Mouse (Mus musculus): ENCODE measurements around the gene Pde10a. TPM values are rescaled to one million over a fixed set of nuclear protein-coding genes. Genes with fewer than 3 reads are reported as not detected.

The Pde10a gene
- polyA plus RNA-seq, 1 experiment from 2014 or later, result 4.8 TPM

GRCm38 (mm10) chr17:8556223-8556622 lies 31.1 kb downstream of the Pde10a start:
- no peak for ATAC-seq (ENCODE audit: low FRiP score)
- 85% methylated on average over 6 of the region's 6 CpGs for WGBS
- no peak overlapping the region for H3K27ac ChIP-seq (ENCODE audit: low read depth, low read length)
- DNase-seq (ENCODE audit: low spot score, missing footprints), result no peak
- H3K9ac ChIP-seq (ENCODE audit: low read length), result no peak overlapping the region
- no peaks in the 10 kb centered on the region for H3K27me3 ChIP-seq (ENCODE audit: control insufficient read depth, insufficient read depth, low read length)
- no peaks in the 10 kb centered on the region for H3K4me1 ChIP-seq (ENCODE audit: control insufficient read depth, insufficient read depth, low read length)
- no peaks in the 10 kb centered on the region for H3K36me3 ChIP-seq (ENCODE audit: control insufficient read depth, insufficient read depth, low read length)
- H3K4me3 ChIP-seq (ENCODE audit: low read depth, low read length), result no peak overlapping the region
- no peak overlapping the region for H3K4me2 ChIP-seq
- no peaks in the 10 kb centered on the region for H3K9me3 ChIP-seq (ENCODE audit: control insufficient read depth, low read length)

- no peaks in the 10 kb centered on the region for H3K27me3 ChIP-seq (ENCODE audit: control insufficient read depth, insufficient read depth, low read length)
- H3K4me3 ChIP-seq (ENCODE audit: low read depth, low read length), result no peak overlapping the region
- no peak overlapping the region for H3K27ac ChIP-seq (ENCODE audit: low read depth, low read length)
- WGBS, result 88% methylated on average over 8 of the region's 8 CpGs
- H3K4me2 ChIP-seq, result no peak overlapping the region
- DNase-seq (ENCODE audit: low spot score, missing footprints) (no peak), ATAC-seq (ENCODE audit: low FRiP score) (no peak)
- H3K9me3 ChIP-seq (ENCODE audit: control insufficient read depth, low read length), result no peaks in the 10 kb centered on the region
- H3K4me1 ChIP-seq (ENCODE audit: control insufficient read depth, insufficient read depth, low read length), result no peaks in the 10 kb centered on the region
- no peak overlapping the region for H3K9ac ChIP-seq (ENCODE audit: low read length)
- no peaks in the 10 kb centered on the region for H3K36me3 ChIP-seq (ENCODE audit: control insufficient read depth, insufficient read depth, low read length)
Measured at GRCm38 (mm10) chr17:8557926-8558325, 32.8 kb downstream of the Pde10a start.

DNA sequence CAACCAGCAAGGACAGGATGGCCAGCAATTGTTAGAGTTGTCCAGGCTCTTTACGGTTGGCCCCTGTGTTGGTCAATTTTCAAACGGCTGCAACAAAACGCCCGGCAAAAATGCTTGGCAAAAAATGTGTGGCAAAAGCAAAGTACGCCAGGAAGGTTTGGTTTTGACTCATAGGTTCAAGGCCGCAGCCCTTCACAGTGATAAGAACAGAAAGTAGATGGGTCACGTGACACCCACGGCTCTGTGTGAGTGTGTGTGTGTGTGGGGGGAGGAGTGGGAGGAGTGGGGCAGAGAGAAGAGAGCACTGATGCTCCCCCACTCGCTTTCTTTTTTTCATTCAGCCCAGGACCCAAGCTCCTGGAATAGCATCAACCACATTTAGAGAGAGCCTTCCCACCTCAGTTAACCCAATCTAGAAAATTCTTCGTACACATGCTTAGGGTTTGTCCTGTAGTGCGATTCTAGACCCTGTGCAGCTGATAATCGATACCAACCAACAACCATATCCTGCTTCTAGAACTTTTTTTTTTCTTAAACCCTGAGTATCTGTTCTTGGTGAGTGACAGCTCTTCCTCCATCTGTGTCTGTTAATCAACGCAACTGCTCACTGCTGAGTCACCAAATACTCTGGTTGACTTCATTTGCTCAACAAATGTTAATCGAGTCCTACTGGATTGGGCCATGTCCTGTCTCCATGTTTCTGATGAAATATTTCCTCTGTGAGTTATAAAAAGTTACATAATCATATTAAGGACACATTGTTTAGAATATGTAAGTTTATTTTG lies 37.1 kb downstream of the Pde10a start:
- WGBS, result 70% methylated on average over 14 of the region's 14 CpGs
- no peak for ATAC-seq (ENCODE audit: low FRiP score)
- DNase-seq (ENCODE audit: low spot score, missing footprints), result peak; percentile 84
- Histone ChIP-seq H3K27me3 (ENCODE audit: control insufficient read depth, insufficient read depth, low read length) (no peaks in the 10 kb centered on the region), H3K4me2 (no peak overlapping the region), H3K36me3 (ENCODE audit: control insufficient read depth, insufficient read depth, low read length) (no peaks in the 10 kb centered on the region), H3K9ac (ENCODE audit: low read length) (no peak overlapping the region), H3K27ac (ENCODE audit: low read depth, low read length) (no peak overlapping the region), H3K4me3 (ENCODE audit: low read depth, low read length) (no peak overlapping the region), H3K9me3 (ENCODE audit: control insufficient read depth, low read length) (no peaks in the 10 kb centered on the region), H3K4me1 (ENCODE audit: control insufficient read depth, insufficient read depth, low read length) (no peaks in the 10 kb centered on the region)

- 70% methylated on average over 1 of the region's 1 CpGs for WGBS
- H3K9ac ChIP-seq (ENCODE audit: low read length), result no peak overlapping the region
- ATAC-seq (ENCODE audit: low FRiP score), result no peak
- H3K4me3 ChIP-seq (ENCODE audit: low read depth, low read length), result no peak overlapping the region
- no peak for DNase-seq (ENCODE audit: low spot score, missing footprints)
- H3K9me3 ChIP-seq (ENCODE audit: control insufficient read depth, low read length), result no peaks in the 10 kb centered on the region
- H3K36me3 ChIP-seq (ENCODE audit: control insufficient read depth, insufficient read depth, low read length), result no peaks in the 10 kb centered on the region
- no peak overlapping the region for H3K27ac ChIP-seq (ENCODE audit: low read depth, low read length)
- H3K4me2 ChIP-seq, result no peak overlapping the region
- H3K27me3 ChIP-seq (ENCODE audit: control insufficient read depth, insufficient read depth, low read length), result no peaks in the 10 kb centered on the region
- no peaks in the 10 kb centered on the region for H3K4me1 ChIP-seq (ENCODE audit: control insufficient read depth, insufficient read depth, low read length)
Measured at GRCm38 (mm10) chr17:8562886-8563280, 37.7 kb downstream of the Pde10a start.

GRCm38 (mm10) chr17:8566850-8567249 lies 41.7 kb downstream of the Pde10a start, which contains the start of gene Gm17087:
TSS of gene Gm17087 (minus strand) at chr17:8566950.
- ATAC-seq (ENCODE audit: low FRiP score) (no peak), DNase-seq (ENCODE audit: low spot score, missing footprints) (no peak)
- no peaks in the 10 kb centered on the region for H3K9me3 ChIP-seq (ENCODE audit: control insufficient read depth, low read length)
- 94% methylated on average over 6 of the region's 6 CpGs for WGBS
- no peaks in the 10 kb centered on the region for H3K36me3 ChIP-seq (ENCODE audit: control insufficient read depth, insufficient read depth, low read length)
- H3K9ac ChIP-seq (ENCODE audit: low read length), result no peak within 1 kb of the TSS
- no peaks in the 10 kb centered on the region for H3K27me3 ChIP-seq (ENCODE audit: control insufficient read depth, insufficient read depth, low read length)
- no peak within 1 kb of the TSS for H3K4me2 ChIP-seq
- H3K4me1 ChIP-seq (ENCODE audit: control insufficient read depth, insufficient read depth, low read length), result no peaks in the 10 kb centered on the region
- H3K27ac ChIP-seq (ENCODE audit: low read depth, low read length), result no peak within 1 kb of the TSS
- no peak within 1 kb of the TSS for H3K4me3 ChIP-seq (ENCODE audit: low read depth, low read length)

DNA sequence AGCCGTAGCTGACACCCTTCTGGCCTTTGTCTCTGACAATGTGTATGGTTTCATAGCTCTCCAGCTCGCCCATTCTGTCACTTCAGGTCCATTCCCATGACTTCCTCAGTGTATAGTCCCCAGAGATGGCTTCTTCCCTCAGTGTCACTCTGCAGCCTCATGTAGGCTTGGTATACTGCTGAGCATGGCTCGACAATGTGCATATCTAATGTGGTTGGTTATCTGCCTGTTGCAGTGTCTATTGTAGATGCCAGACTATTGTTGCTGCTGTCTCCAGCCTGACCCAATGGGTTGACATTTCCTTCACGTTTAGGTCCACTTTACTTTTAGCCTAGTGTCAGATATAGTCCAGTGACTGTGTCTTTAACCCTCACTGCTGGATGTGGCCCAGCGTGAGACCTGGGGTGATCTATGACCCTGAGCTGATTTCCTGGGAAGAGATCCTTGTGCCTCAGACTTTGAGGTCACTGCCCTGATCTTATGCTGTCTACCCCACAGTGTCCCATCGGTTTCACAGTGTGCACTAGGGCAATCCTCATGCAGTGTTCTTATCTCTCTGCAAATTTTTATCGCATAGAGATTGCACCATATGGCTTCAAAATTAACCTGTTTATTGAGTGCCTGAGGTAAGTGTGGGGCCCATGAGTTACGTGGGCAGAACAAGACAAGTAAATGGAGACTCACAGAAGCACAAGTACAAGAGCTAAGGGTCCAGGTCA lies 48.5 kb downstream of the Pde10a start:
- Histone ChIP-seq H3K4me2 (no peak overlapping the region), H3K36me3 (ENCODE audit: control insufficient read depth, insufficient read depth, low read length) (no peaks in the 10 kb centered on the region), H3K9me3 (ENCODE audit: control insufficient read depth, low read length) (no peaks in the 10 kb centered on the region), H3K9ac (ENCODE audit: low read length) (no peak overlapping the region), H3K27me3 (ENCODE audit: control insufficient read depth, insufficient read depth, low read length) (no peaks in the 10 kb centered on the region), H3K4me3 (ENCODE audit: low read depth, low read length) (no peak overlapping the region), H3K4me1 (ENCODE audit: control insufficient read depth, insufficient read depth, low read length) (no peaks in the 10 kb centered on the region), H3K27ac (ENCODE audit: low read depth, low read length) (no peak overlapping the region)
- 81% methylated on average over 8 of the region's 8 CpGs for WGBS
- no peak for DNase-seq (ENCODE audit: low spot score, missing footprints)
- ATAC-seq (ENCODE audit: low FRiP score), result no peak

GRCm38 (mm10) chr17:8580360-8580759 lies 55.2 kb downstream of the Pde10a start:
- Histone ChIP-seq H3K4me2 (no peak overlapping the region), H3K4me1 (ENCODE audit: control insufficient read depth, insufficient read depth, low read length) (no peaks in the 10 kb centered on the region), H3K27ac (ENCODE audit: low read depth, low read length) (no peak overlapping the region), H3K9me3 (ENCODE audit: control insufficient read depth, low read length) (no peaks in the 10 kb centered on the region), H3K9ac (ENCODE audit: low read length) (no peak overlapping the region), H3K36me3 (ENCODE audit: control insufficient read depth, insufficient read depth, low read length) (no peaks in the 10 kb centered on the region), H3K27me3 (ENCODE audit: control insufficient read depth, insufficient read depth, low read length) (no peaks in the 10 kb centered on the region), H3K4me3 (ENCODE audit: low read depth, low read length) (no peak overlapping the region)
- ATAC-seq (ENCODE audit: low FRiP score) (no peak), DNase-seq (ENCODE audit: low spot score, missing footprints) (peak; percentile 89)
- WGBS, result 66% methylated on average over 3 of the region's 3 CpGs

DNA sequence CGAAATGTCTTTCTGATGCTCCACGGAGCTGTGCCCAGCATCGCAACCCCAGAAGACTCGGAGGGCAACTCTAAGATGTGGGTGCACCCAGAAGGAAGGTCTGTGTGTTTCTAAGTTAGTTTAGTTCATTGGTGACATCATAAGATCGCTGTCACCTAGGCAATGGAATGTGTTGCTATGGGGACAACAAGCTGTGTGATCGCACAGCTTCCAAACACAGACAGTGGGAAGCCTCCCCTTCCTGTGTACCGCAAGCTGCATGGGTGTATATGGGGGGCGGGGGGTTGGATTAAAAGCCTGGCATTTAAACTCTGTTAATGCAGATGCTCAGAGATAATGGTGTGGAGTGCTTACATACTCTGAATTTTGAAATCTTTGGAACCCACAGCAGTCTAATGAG lies 56.4 kb downstream of the Pde10a start:
- no peaks in the 10 kb centered on the region for H3K4me1 ChIP-seq (ENCODE audit: control insufficient read depth, insufficient read depth, low read length)
- no peaks in the 10 kb centered on the region for H3K36me3 ChIP-seq (ENCODE audit: control insufficient read depth, insufficient read depth, low read length)
- H3K4me3 ChIP-seq (ENCODE audit: low read depth, low read length), result no peak overlapping the region
- DNase-seq (ENCODE audit: low spot score, missing footprints), result no peak
- H3K27me3 ChIP-seq (ENCODE audit: control insufficient read depth, insufficient read depth, low read length), result no peaks in the 10 kb centered on the region
- H3K27ac ChIP-seq (ENCODE audit: low read depth, low read length), result no peak overlapping the region
- H3K9me3 ChIP-seq (ENCODE audit: control insufficient read depth, low read length), result no peaks in the 10 kb centered on the region
- ATAC-seq (ENCODE audit: low FRiP score), result no peak
- WGBS, result 72% methylated on average over 8 of the region's 8 CpGs
- H3K4me2 ChIP-seq, result no peak overlapping the region
- H3K9ac ChIP-seq (ENCODE audit: low read length), result no peak overlapping the region

Measured in midbrain, embryonic 11.5 days (tissue).